Mouse (Mus musculus): Measurements from ENCODE around the gene Rap1gds1.

Rap1gds1 gene

DNA sequence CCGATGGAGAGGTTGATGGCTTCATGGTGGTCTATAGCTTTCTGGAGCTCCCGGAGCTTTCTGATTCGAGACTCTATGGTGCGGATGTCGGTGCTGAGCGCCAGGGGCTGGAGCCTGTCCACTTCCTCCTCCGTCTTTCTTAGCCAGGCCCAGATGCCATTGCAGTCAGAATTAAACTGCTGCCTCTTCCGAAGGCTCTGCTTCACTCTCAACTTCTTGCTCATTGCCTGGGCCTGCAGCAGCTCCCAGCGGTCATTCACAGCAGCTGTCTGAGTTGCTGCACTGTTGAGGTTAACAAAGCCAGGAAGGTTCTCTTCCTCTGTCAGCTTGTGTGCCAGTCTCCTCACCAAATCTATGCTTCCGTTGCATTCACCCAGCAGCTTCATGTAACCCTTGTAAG, 137.8 kb downstream of the Rap1gds1 start:
- DNase-seq: no peak

DNA sequence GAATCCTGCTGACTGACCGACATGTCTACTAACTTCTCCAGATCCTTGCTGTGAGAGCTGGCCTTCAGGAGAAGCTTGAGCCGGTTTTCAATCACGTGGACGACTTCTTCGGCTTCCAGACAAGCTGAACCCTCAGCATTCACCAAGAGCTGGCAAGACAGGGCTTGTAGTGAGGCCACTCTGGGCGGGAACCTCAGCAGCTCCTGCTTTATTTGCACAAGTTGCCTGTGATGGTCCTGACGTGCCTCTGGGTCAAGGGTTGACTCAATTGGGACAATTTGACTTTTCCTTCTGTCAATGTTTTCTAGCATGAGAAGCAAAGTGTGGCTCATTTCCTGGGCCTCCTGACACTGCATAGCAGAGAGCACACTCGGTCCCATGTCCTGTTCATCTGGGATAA, 138.2 kb downstream of the Rap1gds1 start:
- DNase-seq: no peak

DNA sequence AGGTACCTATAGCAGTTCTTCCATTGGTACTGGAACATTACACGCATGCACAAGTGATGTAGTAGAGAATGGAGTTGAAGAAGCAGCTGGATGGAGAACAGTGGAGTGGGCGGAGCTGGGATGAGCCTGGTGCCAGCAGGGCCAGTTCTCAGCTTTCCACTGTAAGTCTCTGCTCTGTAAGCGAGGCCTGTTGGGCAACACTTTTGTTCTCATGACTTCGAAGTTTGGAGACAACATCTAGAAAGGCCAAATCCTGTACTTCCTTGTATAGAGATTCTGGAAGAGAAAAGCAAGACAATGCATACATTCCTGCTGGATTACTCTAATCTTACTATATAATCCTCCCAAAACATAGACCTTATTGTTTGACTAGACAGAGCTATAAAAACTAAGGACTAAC, 147.6 kb downstream of the Rap1gds1 start:
- DNase-seq: no peak

- DNase-seq: no peak
Observed at GRCm38 (mm10) chr3:138926161-138926560, 148.8 kb downstream of the Rap1gds1 start.

GRCm38 (mm10) chr3:138918241-138918640, 156.8 kb downstream of the Rap1gds1 start:
- DNase-seq: no peak

GRCm38 (mm10) chr3:138917016-138917415, 158.0 kb downstream of the Rap1gds1 start:
- no peak for DNase-seq

DNA sequence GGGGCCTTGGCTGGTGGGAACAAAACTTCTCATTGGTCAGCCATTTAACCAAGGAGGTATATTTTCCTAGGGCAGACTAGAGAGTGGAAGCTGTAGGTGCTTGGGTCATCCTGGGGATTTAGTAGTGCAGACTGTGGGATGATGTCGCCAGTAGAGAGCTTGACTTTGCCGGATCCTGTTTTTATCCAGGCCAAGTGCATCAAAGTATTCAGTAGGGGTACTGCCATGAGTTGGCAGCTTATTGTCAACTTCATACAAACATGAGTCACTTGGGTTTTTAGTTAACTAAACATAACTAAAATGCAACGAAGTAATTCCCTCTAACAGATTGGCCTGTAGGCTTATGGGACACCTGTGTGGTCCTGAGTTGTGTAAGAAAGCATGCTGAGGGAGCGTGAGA, 158.4 kb downstream of the Rap1gds1 start:
- no peak for DNase-seq

DNA sequence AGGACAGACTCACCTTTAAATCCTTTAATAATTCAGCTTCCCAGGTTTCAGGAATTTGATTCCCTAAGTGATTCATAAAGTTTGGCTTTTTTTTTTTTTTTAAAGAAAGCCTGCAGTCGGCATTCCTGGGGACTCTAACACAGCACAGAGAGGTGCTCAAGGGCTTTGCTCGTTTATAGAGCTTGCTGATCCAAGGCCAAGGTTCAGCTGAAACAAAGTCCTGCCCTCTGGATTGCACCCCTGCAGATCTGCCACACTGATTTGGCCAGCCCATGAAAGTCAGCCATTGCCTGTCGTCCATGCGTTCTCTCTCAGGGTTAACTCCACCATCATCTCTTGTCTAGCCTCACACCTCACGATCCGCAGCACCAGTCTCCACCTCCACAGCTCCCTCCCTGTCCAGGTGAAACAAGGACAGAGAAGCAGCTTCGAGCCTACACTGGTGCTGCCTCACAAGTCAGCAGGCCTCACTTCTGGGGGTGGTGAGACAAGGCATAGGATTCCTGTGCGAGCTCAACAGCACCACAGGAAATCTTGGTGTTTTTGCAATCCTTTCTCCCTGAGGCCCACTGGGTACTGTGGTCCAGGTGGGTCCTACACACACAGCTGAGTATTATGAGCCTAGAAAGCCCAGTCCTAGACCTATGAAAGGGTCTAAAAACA, 160.2 kb downstream of the Rap1gds1 start:
- no peak for DNase-seq

DNA sequence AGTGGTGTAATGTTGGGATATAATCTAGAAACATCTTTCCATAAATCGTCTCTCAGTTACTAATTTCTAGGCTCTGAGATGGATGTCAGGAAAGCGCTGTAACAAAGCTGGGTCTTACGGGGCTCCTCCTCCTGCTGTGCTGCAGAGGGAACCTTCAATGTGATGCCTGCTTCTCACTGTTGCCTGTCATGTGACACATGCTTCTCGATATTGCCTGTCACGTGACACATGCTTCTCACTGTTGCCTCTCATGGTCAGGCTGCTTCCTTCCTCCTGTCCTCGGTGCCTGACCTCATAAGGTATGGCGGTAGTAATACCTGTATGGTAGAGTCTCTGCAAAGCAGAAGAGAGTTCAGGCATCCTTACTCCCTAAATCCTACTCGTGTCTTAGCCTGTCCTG, 162.5 kb downstream of the Rap1gds1 start:
- no peak for DNase-seq

- DNase-seq: no peak
Observed at GRCm38 (mm10) chr3:138909313-138909712, 165.7 kb downstream of the Rap1gds1 start.

- DNase-seq: peak; percentile 79 to 83
Observed at GRCm38 (mm10) chr3:138906112-138906880, 168.7 kb downstream of the Rap1gds1 start.

- DNase-seq: peak; percentile 43 to 62
Observed at GRCm38 (mm10) chr3:138905678-138906077, 169.3 kb downstream of the Rap1gds1 start.

- DNase-seq: no peak
Observed at GRCm38 (mm10) chr3:138900571-138901141, 174.3 kb downstream of the Rap1gds1 start.

GRCm38 (mm10) chr3:138898055-138898454, 176.9 kb downstream of the Rap1gds1 start:
- DNase-seq: no peak

- DNase-seq: no peak
Observed at GRCm38 (mm10) chr3:138897500-138897899, 177.5 kb downstream of the Rap1gds1 start.

- no peak for DNase-seq
Observed at GRCm38 (mm10) chr3:138893520-138893919, 181.5 kb downstream of the Rap1gds1 start.

- no peak for DNase-seq
Observed at GRCm38 (mm10) chr3:138889769-138890295, 185.2 kb downstream of the Rap1gds1 start.

GRCm38 (mm10) chr3:138889214-138889613, 185.8 kb downstream of the Rap1gds1 start:
- DNase-seq: peak in 1 of 2 experiments; percentile 14

DNA sequence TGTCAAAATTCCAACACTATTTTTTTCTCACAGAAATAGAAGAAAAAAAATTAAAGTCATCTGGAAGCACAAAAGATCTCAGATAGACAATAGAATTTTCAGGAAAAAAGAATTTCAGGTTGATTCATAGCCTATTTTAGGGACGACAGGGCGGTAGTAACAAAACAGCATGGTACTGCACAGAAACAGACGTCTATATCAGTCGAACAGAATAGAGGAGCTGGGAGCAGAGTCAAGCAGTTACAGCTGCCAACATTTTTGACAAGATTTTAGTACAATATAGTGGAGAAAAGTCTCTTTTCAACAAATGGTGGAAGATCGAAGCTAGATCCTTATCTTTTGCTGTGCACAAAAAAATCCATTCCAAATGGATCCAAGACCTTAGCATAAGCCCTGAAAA, 188.9 kb downstream of the Rap1gds1 start:
- DNase-seq: no peak

DNA sequence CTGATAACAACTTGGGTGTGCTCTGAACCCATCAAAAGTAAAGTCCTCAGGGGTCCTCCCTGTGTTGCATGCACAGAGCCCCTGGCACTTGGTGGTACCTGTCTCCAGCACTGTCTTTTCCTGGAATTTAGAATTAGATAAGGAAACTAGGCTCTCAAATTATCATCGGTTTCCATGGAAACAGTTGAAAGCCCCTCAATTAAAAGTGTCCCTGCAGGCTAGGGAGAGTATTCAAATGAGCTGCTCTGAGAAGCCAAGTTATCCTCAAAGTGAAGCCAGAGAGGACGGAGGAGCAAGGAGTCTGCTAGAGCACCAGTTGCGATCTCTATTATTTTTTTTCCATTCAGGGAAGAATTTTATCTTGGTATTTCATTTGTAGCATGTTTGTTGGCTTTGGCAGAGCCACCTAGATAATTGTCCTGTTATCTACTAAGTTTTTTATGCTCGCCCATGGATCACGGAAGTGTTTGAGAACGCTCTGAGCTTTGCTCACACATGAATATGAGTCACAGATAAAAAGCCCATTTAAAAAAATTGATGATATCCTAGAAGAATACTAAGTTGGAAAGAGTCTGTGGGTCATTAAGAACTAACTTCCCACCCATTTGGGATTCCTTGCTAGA, 193.2 kb downstream of the Rap1gds1 start:
- no peak for DNase-seq

GRCm38 (mm10) chr3:138880999-138881724, 193.8 kb downstream of the Rap1gds1 start:
- no peak for DNase-seq

DNA sequence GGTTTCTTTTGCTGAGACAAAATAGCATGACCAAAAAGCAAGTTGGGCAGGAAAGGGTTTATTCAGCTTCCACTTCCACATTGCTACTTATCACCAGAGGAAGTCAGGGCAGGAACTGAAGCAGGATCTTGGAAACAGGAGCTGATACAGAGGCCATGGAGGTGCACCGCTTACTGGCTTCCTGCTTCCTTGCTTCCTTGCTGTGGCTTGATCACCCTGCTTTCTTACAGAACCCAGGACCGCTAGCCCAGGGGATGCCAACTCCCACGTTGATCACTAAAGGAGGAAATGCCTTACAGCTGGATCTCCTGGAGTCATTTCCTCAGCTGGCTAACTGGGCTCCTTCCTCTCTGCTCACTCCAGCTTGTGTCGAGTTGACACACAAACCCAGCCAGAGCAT, 197.3 kb downstream of the Rap1gds1 start:
- DNase-seq: no peak

GRCm38 (mm10) chr3:138876931-138877361, 198.1 kb downstream of the Rap1gds1 start:
- no peak for DNase-seq
